Mouse (Mus musculus) bone marrow macrophage, adult 2 months (primary cell): ENCODE measurements around the gene Gm9970.

Experiments
- CTCF ChIP-seq: IDR thresholded peaks from 2 replicates; pipeline ENCODE4 v1.5.1; 2012; ENCODE audit warnings: low read depth, mild to moderate bottlenecking, low read length, moderate library complexity
- POLR2A ChIP-seq: IDR thresholded peaks from 2 replicates; pipeline ENCODE4 v1.6.1; 2012; ENCODE audit warnings: mild to moderate bottlenecking, low read depth, low read length, borderline replicate concordance

- TF ChIP-seq CTCF (no peak), POLR2A (no peak)
Measured at GRCm38 (mm10) chr5:31197072-31197471, 44.0 kb downstream of the Gm9970 start.
